Mouse (Mus musculus) intestine, embryonic 15.5 days (tissue): ENCODE data around the gene Sdk1. TPM values are rescaled to one million over a fixed set of nuclear protein-coding genes. Genes with fewer than 3 reads are reported as not detected.

Experiments used
- ATAC-seq: fragments of 200-750 bp; cut with Nextera tagmentation; 2 replicates; pipeline ENCODE4 v1.8.0; 2017; ENCODE audit warnings: moderate TSS enrichment, moderate library complexity
- H3K27ac ChIP-seq: fragments of 300-500 bp; sonication (generic); 2 replicates; pipeline ENCODE4 v1.5.1; 2015; ENCODE audit warnings: mild to moderate bottlenecking, inconsistent platforms
- H3K27me3 ChIP-seq: fragments of 300-500 bp; sonication (generic); replicated peaks from 2 replicates; pipeline ENCODE4 v1.6.1; 2015; ENCODE audit warnings: inconsistent platforms
- H3K36me3 ChIP-seq: fragments of 300-500 bp; sonication (generic); 2 replicates; pipeline ENCODE4 v1.6.1; 2015; ENCODE audit warnings: inconsistent platforms
- H3K4me1 ChIP-seq: fragments of 300-500 bp; sonication (generic); replicated peaks from 2 replicates; pipeline ENCODE4 v1.6.1; 2015; ENCODE audit warnings: inconsistent platforms
- H3K4me2 ChIP-seq: fragments of 300-500 bp; sonication (generic); replicated peaks from 2 replicates; pipeline ENCODE4 v1.6.1; 2015; ENCODE audit warnings: mild to moderate bottlenecking, inconsistent platforms
- H3K4me3 ChIP-seq: fragments of 300-500 bp; sonication (generic); replicated peaks from 2 replicates; pipeline ENCODE4 v1.5.1; 2015; ENCODE audit warnings: inconsistent platforms
- H3K9ac ChIP-seq: fragments of 300-500 bp; sonication (generic); 2 replicates; pipeline ENCODE4 v1.6.1; 2015; ENCODE audit warnings: inconsistent platforms
- H3K9me3 ChIP-seq: fragments of 300-500 bp; sonication (generic); 2 replicates; pipeline ENCODE4 v1.6.1; 2016; ENCODE audit warnings: inconsistent platforms
- WGBS: fragments of 180-500 bp; shearing (Covaris S2); methylation state at CpG from one replicate; pipeline ENCODE4 v1.1.7; 2015; 5-methylcytosine and 5-hydroxymethylcytosine counted together
- polyA plus RNA-seq: library from polyadenylated mRNA; unstranded; fragments of >200 nt; fragmentation: Nextera tagmentation; extraction: Ambion mirVana; gene quantifications from 2 replicates; pipeline ENCODE4 v1.2.1, GENCODE M21; 2015

Sdk1 gene
- polyA plus RNA-seq, 1 experiment from 2014 or later = 2.5 TPM

GRCm38 (mm10) chr5:141950791-141951190 is 709.5 kb downstream of the Sdk1 start:
- WGBS = 60% methylated on average over 11 of the region's 11 CpGs
- Histone ChIP-seq H3K4me3 (no peak overlapping the region), H3K27ac (no peak overlapping the region), H3K4me2 (no peak overlapping the region), H3K36me3 (no peaks in the 10 kb centered on the region), H3K27me3 (no peaks in the 10 kb centered on the region), H3K9me3 (no peaks in the 10 kb centered on the region), H3K4me1 (no peaks in the 10 kb centered on the region), H3K9ac (no peak overlapping the region)
- no peak for ATAC-seq

- Histone ChIP-seq H3K9me3 (no peaks in the 10 kb centered on the region), H3K4me3 (no peak overlapping the region), H3K4me2 (no peak overlapping the region), H3K27me3 (no peaks in the 10 kb centered on the region), H3K4me1 (no peaks in the 10 kb centered on the region), H3K9ac (no peak overlapping the region), H3K27ac (no peak overlapping the region), H3K36me3 (no peaks in the 10 kb centered on the region)
- 84% methylated on average over 2 of the region's 2 CpGs for WGBS
- ATAC-seq = no peak
Measured at GRCm38 (mm10) chr5:141952270-141952669, 711.0 kb downstream of the Sdk1 start.

- Histone ChIP-seq H3K4me1 (no peaks in the 10 kb centered on the region), H3K27me3 (no peaks in the 10 kb centered on the region), H3K9me3 (no peaks in the 10 kb centered on the region), H3K4me3 (no peak overlapping the region), H3K27ac (no peak overlapping the region), H3K36me3 (no peaks in the 10 kb centered on the region), H3K9ac (no peak overlapping the region), H3K4me2 (no peak overlapping the region)
- ATAC-seq = no peak
- WGBS = 77% methylated on average over 7 of the region's 7 CpGs
Measured at GRCm38 (mm10) chr5:141952708-141953490, 711.6 kb downstream of the Sdk1 start.

- no peak for ATAC-seq
- H3K9me3 ChIP-seq = no peaks in the 10 kb centered on the region
- no peak overlapping the region for H3K27ac ChIP-seq
- no peak overlapping the region for H3K9ac ChIP-seq
- no peak overlapping the region for H3K4me2 ChIP-seq
- no peaks in the 10 kb centered on the region for H3K27me3 ChIP-seq
- no peaks in the 10 kb centered on the region for H3K4me1 ChIP-seq
- H3K36me3 ChIP-seq = no peaks in the 10 kb centered on the region
- H3K4me3 ChIP-seq = no peak overlapping the region
Measured at GRCm38 (mm10) chr5:141971071-141971470, 729.8 kb downstream of the Sdk1 start.

GRCm38 (mm10) chr5:141979511-141979910 is 738.2 kb downstream of the Sdk1 start:
- ATAC-seq = no peak
- no peaks in the 10 kb centered on the region for H3K4me1 ChIP-seq
- no peaks in the 10 kb centered on the region for H3K36me3 ChIP-seq
- no peaks in the 10 kb centered on the region for H3K9me3 ChIP-seq
- no peak overlapping the region for H3K4me2 ChIP-seq
- H3K4me3 ChIP-seq = no peak overlapping the region
- H3K27me3 ChIP-seq = no peaks in the 10 kb centered on the region
- H3K9ac ChIP-seq = no peak overlapping the region
- H3K27ac ChIP-seq = no peak overlapping the region

GRCm38 (mm10) chr5:141980746-141981145 is 739.5 kb downstream of the Sdk1 start:
- Histone ChIP-seq H3K27me3 (no peaks in the 10 kb centered on the region), H3K36me3 (no peaks in the 10 kb centered on the region), H3K4me3 (no peak overlapping the region), H3K4me1 (no peaks in the 10 kb centered on the region), H3K4me2 (no peak overlapping the region), H3K27ac (no peak overlapping the region), H3K9ac (no peak overlapping the region), H3K9me3 (no peaks in the 10 kb centered on the region)
- no peak for ATAC-seq
- 79% methylated on average over 6 of the region's 6 CpGs for WGBS

- Histone ChIP-seq H3K4me1 (no peaks in the 10 kb centered on the region), H3K9ac (no peak overlapping the region)
- no peak for ATAC-seq
Measured at GRCm38 (mm10) chr5:141984322-141984721, 743.0 kb downstream of the Sdk1 start.

GRCm38 (mm10) chr5:141985003-141985402 is 743.7 kb downstream of the Sdk1 start:
- Histone ChIP-seq H3K9me3 (no peaks in the 10 kb centered on the region), H3K27me3 (no peaks in the 10 kb centered on the region), H3K4me2 (no peak overlapping the region), H3K4me1 (no peaks in the 10 kb centered on the region), H3K9ac (no peak overlapping the region), H3K36me3 (no peaks in the 10 kb centered on the region), H3K4me3 (no peak overlapping the region), H3K27ac (no peak overlapping the region)
- WGBS = 9% methylated on average over 8 of the region's 8 CpGs
- no peak for ATAC-seq

More at GRCm38 (mm10) chr5:141984322-141984721, 743.0 kb downstream of the Sdk1 start:
- no peak overlapping the region for H3K27ac ChIP-seq
- H3K4me3 ChIP-seq = no peak overlapping the region
- no peaks in the 10 kb centered on the region for H3K27me3 ChIP-seq
- no peak overlapping the region for H3K4me2 ChIP-seq
- 84% methylated on average over 4 of the region's 4 CpGs for WGBS
- H3K9me3 ChIP-seq = no peaks in the 10 kb centered on the region
- no peaks in the 10 kb centered on the region for H3K36me3 ChIP-seq

GRCm38 (mm10) chr5:141985551-141985950 is 744.3 kb downstream of the Sdk1 start:
- 88% methylated on average over 4 of the region's 4 CpGs for WGBS
- H3K27ac ChIP-seq = no peak overlapping the region
- ATAC-seq = no peak
- H3K9me3 ChIP-seq = no peaks in the 10 kb centered on the region
- no peaks in the 10 kb centered on the region for H3K4me1 ChIP-seq
- H3K4me3 ChIP-seq = no peak overlapping the region
- no peaks in the 10 kb centered on the region for H3K27me3 ChIP-seq
- H3K36me3 ChIP-seq = no peaks in the 10 kb centered on the region
- no peak overlapping the region for H3K4me2 ChIP-seq
- H3K9ac ChIP-seq = no peak overlapping the region

GRCm38 (mm10) chr5:141987287-141987799 is 746.1 kb downstream of the Sdk1 start:
- WGBS = 33% methylated on average over 1 of the region's 1 CpGs
- Histone ChIP-seq H3K4me3 (no peak overlapping the region), H3K4me1 (no peaks in the 10 kb centered on the region), H3K9ac (no peak overlapping the region), H3K4me2 (no peak overlapping the region), H3K27me3 (no peaks in the 10 kb centered on the region), H3K36me3 (no peaks in the 10 kb centered on the region), H3K9me3 (no peaks in the 10 kb centered on the region), H3K27ac (no peak overlapping the region)
- no peak for ATAC-seq

GRCm38 (mm10) chr5:141988685-141989084 is 747.4 kb downstream of the Sdk1 start:
- Histone ChIP-seq H3K9me3 (no peaks in the 10 kb centered on the region), H3K4me2 (no peak overlapping the region), H3K27me3 (no peaks in the 10 kb centered on the region), H3K4me3 (no peak overlapping the region), H3K36me3 (no peaks in the 10 kb centered on the region), H3K27ac (no peak overlapping the region), H3K9ac (no peak overlapping the region), H3K4me1 (no peaks in the 10 kb centered on the region)
- no peak for ATAC-seq
- 71% methylated on average over 5 of the region's 5 CpGs for WGBS

- Histone ChIP-seq H3K9me3 (no peaks in the 10 kb centered on the region), H3K9ac (no peak overlapping the region), H3K27me3 (no peaks in the 10 kb centered on the region), H3K4me3 (no peak overlapping the region), H3K36me3 (no peaks in the 10 kb centered on the region), H3K4me2 (no peak overlapping the region), H3K27ac (no peak overlapping the region), H3K4me1 (no peaks in the 10 kb centered on the region)
- no peak for ATAC-seq
- 78% methylated on average over 3 of the region's 3 CpGs for WGBS
Measured at GRCm38 (mm10) chr5:141994192-141994591, 752.9 kb downstream of the Sdk1 start.

- no peak overlapping the region for H3K27ac ChIP-seq
- H3K9ac ChIP-seq = no peak overlapping the region
- H3K4me2 ChIP-seq = no peak overlapping the region
- no peaks in the 10 kb centered on the region for H3K27me3 ChIP-seq
- H3K36me3 ChIP-seq = no peaks in the 10 kb centered on the region
- 94% methylated on average over 1 of the region's 1 CpGs for WGBS
- ATAC-seq = no peak
- no peaks in the 10 kb centered on the region for H3K4me1 ChIP-seq
- no peaks in the 10 kb centered on the region for H3K9me3 ChIP-seq
- H3K4me3 ChIP-seq = no peak overlapping the region
Measured at GRCm38 (mm10) chr5:142000247-142000646, 759.0 kb downstream of the Sdk1 start.
